Mouse (Mus musculus): Measurements from ENCODE around the gene Adh7. TPM values are rescaled to one million over a fixed set of nuclear protein-coding genes. Genes with fewer than 3 reads are reported as not detected.
A peak's percentile ranks its signal among the peaks of the same experiment; 100 is the strongest.

Adh7 gene
- polyA plus RNA-seq, 1 experiment from 2014 or later: 0.19 TPM

GRCm38 (mm10) chr3:138244338-138244874 is 26.8 kb downstream of the Adh7 start:
- Histone ChIP-seq H3K4me3 (no peak overlapping the region), H3K27ac (no peak overlapping the region), H3K9me3 (no peaks in the 10 kb centered on the region), H3K36me3 (no peaks in the 10 kb centered on the region), H3K27me3 (ENCODE audit: insufficient read depth, poor library complexity, severe bottlenecking) (no peaks in the 10 kb centered on the region), H3K4me1 (no peaks in the 10 kb centered on the region)
- 73% methylated on average over 7 of the region's 7 CpGs for WGBS
- peak; percentile 53 for DNase-seq (ENCODE audit: low spot score)

GRCm38 (mm10) chr3:138246511-138247020 is 29.0 kb downstream of the Adh7 start:
- Histone ChIP-seq H3K4me3 (no peak overlapping the region), H3K27me3 (ENCODE audit: insufficient read depth, poor library complexity, severe bottlenecking) (no peaks in the 10 kb centered on the region), H3K36me3 (no peaks in the 10 kb centered on the region), H3K27ac (no peak overlapping the region), H3K4me1 (no peaks in the 10 kb centered on the region), H3K9me3 (no peaks in the 10 kb centered on the region)
- DNase-seq (ENCODE audit: low spot score): no peak

GRCm38 (mm10) chr3:138247241-138247640 is 29.7 kb downstream of the Adh7 start:
- no peaks in the 10 kb centered on the region for H3K4me1 ChIP-seq
- no peak overlapping the region for H3K4me3 ChIP-seq
- no peak for DNase-seq (ENCODE audit: low spot score)
- no peaks in the 10 kb centered on the region for H3K36me3 ChIP-seq
- H3K27me3 ChIP-seq (ENCODE audit: insufficient read depth, poor library complexity, severe bottlenecking): no peaks in the 10 kb centered on the region
- no peaks in the 10 kb centered on the region for H3K9me3 ChIP-seq
- 80% methylated on average over 4 of the region's 4 CpGs for WGBS
- H3K27ac ChIP-seq: no peak overlapping the region

GRCm38 (mm10) chr3:138248011-138248410 is 30.5 kb downstream of the Adh7 start:
- Histone ChIP-seq H3K27ac (no peak overlapping the region), H3K27me3 (ENCODE audit: insufficient read depth, poor library complexity, severe bottlenecking) (no peaks in the 10 kb centered on the region), H3K9me3 (no peaks in the 10 kb centered on the region), H3K4me1 (no peaks in the 10 kb centered on the region), H3K36me3 (no peaks in the 10 kb centered on the region), H3K4me3 (no peak overlapping the region)
- WGBS: 79% methylated on average over 7 of the region's 7 CpGs
- DNase-seq (ENCODE audit: low spot score): peak; percentile 43

GRCm38 (mm10) chr3:138248746-138249145 is 31.2 kb downstream of the Adh7 start:
- no peaks in the 10 kb centered on the region for H3K27me3 ChIP-seq (ENCODE audit: insufficient read depth, poor library complexity, severe bottlenecking)
- no peak overlapping the region for H3K27ac ChIP-seq
- DNase-seq (ENCODE audit: low spot score): no peak
- no peaks in the 10 kb centered on the region for H3K4me1 ChIP-seq
- no peaks in the 10 kb centered on the region for H3K9me3 ChIP-seq
- 92% methylated on average over 8 of the region's 8 CpGs for WGBS
- no peaks in the 10 kb centered on the region for H3K36me3 ChIP-seq
- no peak overlapping the region for H3K4me3 ChIP-seq

GRCm38 (mm10) chr3:138251156-138251555 is 33.6 kb downstream of the Adh7 start:
- DNase-seq (ENCODE audit: low spot score): no peak
- H3K4me1 ChIP-seq: no peaks in the 10 kb centered on the region
- no peaks in the 10 kb centered on the region for H3K9me3 ChIP-seq
- H3K27ac ChIP-seq: no peak overlapping the region
- 72% methylated on average over 6 of the region's 6 CpGs for WGBS
- no peaks in the 10 kb centered on the region for H3K27me3 ChIP-seq (ENCODE audit: insufficient read depth, poor library complexity, severe bottlenecking)
- no peaks in the 10 kb centered on the region for H3K36me3 ChIP-seq
- H3K4me3 ChIP-seq: no peak overlapping the region

- Histone ChIP-seq H3K36me3 (no peaks in the 10 kb centered on the region), H3K4me3 (no peak overlapping the region), H3K9me3 (no peaks in the 10 kb centered on the region), H3K4me1 (no peaks in the 10 kb centered on the region), H3K27me3 (ENCODE audit: insufficient read depth, poor library complexity, severe bottlenecking) (no peaks in the 10 kb centered on the region), H3K27ac (no peak overlapping the region)
- DNase-seq (ENCODE audit: low spot score): no peak
- 64% methylated on average over 5 of the region's 5 CpGs for WGBS
Observed at GRCm38 (mm10) chr3:138254205-138254604, 36.6 kb downstream of the Adh7 start.

- no peaks in the 10 kb centered on the region for H3K36me3 ChIP-seq
- no peaks in the 10 kb centered on the region for H3K4me1 ChIP-seq
- no peak overlapping the region for H3K27ac ChIP-seq
- no peaks in the 10 kb centered on the region for H3K9me3 ChIP-seq
- 22% methylated on average over 3 of the region's 3 CpGs for WGBS
- DNase-seq (ENCODE audit: low spot score): no peak
- H3K27me3 ChIP-seq (ENCODE audit: insufficient read depth, poor library complexity, severe bottlenecking): no peaks in the 10 kb centered on the region
- no peak overlapping the region for H3K4me3 ChIP-seq
Observed at GRCm38 (mm10) chr3:138255366-138255765, 37.8 kb downstream of the Adh7 start.

- Histone ChIP-seq H3K27me3 (ENCODE audit: insufficient read depth, poor library complexity, severe bottlenecking) (no peaks in the 10 kb centered on the region), H3K9me3 (no peaks in the 10 kb centered on the region), H3K4me3 (no peak overlapping the region), H3K4me1 (no peaks in the 10 kb centered on the region), H3K27ac (no peak overlapping the region), H3K36me3 (no peaks in the 10 kb centered on the region)
- WGBS: 50% methylated on average over 9 of the region's 9 CpGs
- DNase-seq (ENCODE audit: low spot score): no peak
Observed at GRCm38 (mm10) chr3:138255780-138256550, 38.4 kb downstream of the Adh7 start.

GRCm38 (mm10) chr3:138260721-138261669 is 43.4 kb downstream of the Adh7 start, which contains the start of gene Adh1:
Adh1 (plus strand) TSS chr3:138260991.
- Histone ChIP-seq H3K4me1 (0 out of 2 replicates have a peak, but pooled peaks cover 10% of the 10 kb centered on the region), H3K36me3 (no peaks in the 10 kb centered on the region), H3K27me3 (ENCODE audit: insufficient read depth, poor library complexity, severe bottlenecking) (no peaks in the 10 kb centered on the region), H3K27ac (no peak within 1 kb of the TSS), H3K9me3 (no peaks in the 10 kb centered on the region), H3K4me3 (no peak within 1 kb of the TSS)
- WGBS: 76% methylated on average over 11 of the region's 11 CpGs
- no peak for DNase-seq (ENCODE audit: low spot score)

GRCm38 (mm10) chr3:138262568-138262967 is 45.0 kb downstream of the Adh7 start:
- H3K27me3 ChIP-seq (ENCODE audit: insufficient read depth, poor library complexity, severe bottlenecking): no peaks in the 10 kb centered on the region
- no peaks in the 10 kb centered on the region for H3K36me3 ChIP-seq
- no peak overlapping the region for H3K27ac ChIP-seq
- no peaks in the 10 kb centered on the region for H3K9me3 ChIP-seq
- DNase-seq (ENCODE audit: low spot score): no peak
- 0 out of 2 replicates have a peak, but pooled peaks cover 10% of the 10 kb centered on the region for H3K4me1 ChIP-seq
- WGBS: 22% methylated on average over 4 of the region's 4 CpGs
- H3K4me3 ChIP-seq: no peak overlapping the region

- Histone ChIP-seq H3K27me3 (ENCODE audit: insufficient read depth, poor library complexity, severe bottlenecking) (no peaks in the 10 kb centered on the region), H3K9me3 (no peaks in the 10 kb centered on the region), H3K4me1 (0 out of 2 replicates have a peak, but pooled peaks cover 10% of the 10 kb centered on the region), H3K4me3 (no peak overlapping the region), H3K27ac (no peak overlapping the region), H3K36me3 (no peaks in the 10 kb centered on the region)
- no peak for DNase-seq (ENCODE audit: low spot score)
- 73% methylated on average over 5 of the region's 5 CpGs for WGBS
Observed at GRCm38 (mm10) chr3:138263154-138263930, 45.8 kb downstream of the Adh7 start.

Measured in heart, embryonic 10.5 days (tissue).